Mouse (Mus musculus) lung, postnatal 4 days (tissue): ENCODE data around the gene Ttc28.

Source experiments
- DNase-seq, 2 experiments: peaks; one replicate each; pipeline ENCODE4 v3.0.0; 2021

The Ttc28 gene

GRCm38 (mm10) chr5:111104801-111105200, 225.2 kb downstream of the Ttc28 start:
- DNase-seq: no peak

- no peak for DNase-seq
Observed at GRCm38 (mm10) chr5:111111378-111111777, 231.8 kb downstream of the Ttc28 start.

GRCm38 (mm10) chr5:111113183-111113582, 233.6 kb downstream of the Ttc28 start:
- no peak for DNase-seq

DNA sequence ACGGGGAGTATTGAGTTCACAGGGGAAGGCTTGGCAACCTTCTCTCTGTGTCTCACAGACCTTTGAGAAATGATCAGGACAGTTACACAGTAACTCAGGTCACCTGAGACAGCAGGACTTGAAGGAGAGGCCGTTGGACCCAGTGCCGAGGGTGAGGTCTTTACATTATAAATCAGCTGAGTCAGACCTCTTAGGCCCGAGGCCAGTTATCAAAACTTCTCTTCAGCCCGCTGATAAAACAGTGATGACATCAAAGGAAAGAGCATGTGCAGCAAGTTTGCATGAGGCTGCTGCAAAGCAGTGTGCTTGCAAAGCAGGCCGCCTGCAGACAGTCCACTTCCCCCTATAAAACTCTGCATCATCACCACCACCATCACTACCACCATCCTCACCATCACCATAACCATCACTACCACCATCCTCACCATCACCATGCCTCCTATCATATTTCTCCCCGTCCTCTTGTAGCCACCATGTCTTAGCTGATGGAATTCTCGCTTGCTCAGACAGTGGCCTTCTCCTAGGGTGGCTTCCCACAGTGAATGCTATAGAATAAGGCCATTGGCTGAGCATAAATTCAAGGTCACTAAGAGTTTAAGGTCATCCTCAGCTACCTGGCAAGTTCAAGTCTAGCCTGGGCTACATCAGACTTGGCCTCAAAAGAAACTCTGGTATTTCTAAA, 234.2 kb downstream of the Ttc28 start:
- no peak for DNase-seq

DNA sequence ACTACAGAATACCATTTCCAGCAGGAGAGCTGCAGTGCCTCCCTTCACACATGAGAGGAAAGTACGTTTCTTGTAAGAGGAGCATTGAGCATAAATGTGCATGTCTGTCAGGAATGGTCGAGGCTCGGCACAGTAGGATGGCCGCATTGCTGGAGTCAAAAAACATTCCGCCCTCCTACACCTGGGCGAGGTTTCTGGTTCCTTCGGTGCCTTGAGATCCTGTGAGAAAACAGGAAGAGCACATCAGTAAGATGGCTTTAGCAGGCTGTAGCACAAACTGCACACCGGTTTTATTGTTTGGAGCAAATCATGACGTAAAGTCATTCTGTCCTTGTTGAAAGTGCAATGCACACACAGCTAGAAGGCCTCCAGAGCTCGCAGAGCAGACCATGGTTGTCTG, 235.0 kb downstream of the Ttc28 start:
- no peak for DNase-seq

DNA sequence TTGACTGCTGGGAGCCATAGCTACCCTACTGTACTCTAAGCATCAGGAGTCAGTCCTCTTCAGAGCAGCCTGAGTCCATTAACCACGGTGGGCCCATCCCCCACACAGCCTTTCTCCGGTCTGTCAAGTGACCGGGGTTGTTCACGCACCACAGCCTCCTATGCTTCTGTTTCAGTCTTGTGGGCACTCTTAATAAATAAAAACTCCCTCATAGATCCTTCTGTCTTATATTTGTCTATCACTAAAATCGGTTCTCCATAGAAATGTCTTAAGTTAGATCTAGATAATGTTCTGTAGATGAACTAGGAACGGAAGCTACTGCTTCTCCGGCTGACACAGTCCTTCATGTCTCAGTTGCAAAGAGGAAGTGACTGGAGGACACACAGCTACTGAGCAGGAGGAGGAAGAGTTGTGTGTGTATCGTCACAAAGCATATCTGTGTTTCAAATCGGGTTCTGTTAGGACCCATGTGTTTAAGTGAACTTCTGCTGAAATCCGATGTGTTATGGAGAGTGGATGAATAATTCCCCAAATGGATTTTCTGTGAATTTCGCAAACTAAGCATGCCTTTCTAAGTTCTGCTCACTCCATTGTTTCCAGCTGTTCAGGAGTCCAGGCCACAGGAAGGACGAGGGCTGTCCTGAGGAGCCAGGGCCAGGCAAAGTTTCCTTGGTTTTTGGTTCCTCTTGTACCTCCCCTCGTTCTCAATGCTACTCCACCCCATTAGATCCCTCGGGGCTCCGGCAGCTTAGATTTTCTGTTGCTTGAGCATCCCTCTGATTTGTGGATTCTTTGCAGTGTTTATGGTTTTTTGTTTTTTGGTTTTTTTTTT, 236.1 kb downstream of the Ttc28 start:
- DNase-seq: peak in 1 of 2 experiments; percentile 24

- no peak for DNase-seq
Observed at GRCm38 (mm10) chr5:111119805-111120204, 240.2 kb downstream of the Ttc28 start.

GRCm38 (mm10) chr5:111120298-111120697, 240.7 kb downstream of the Ttc28 start:
- no peak for DNase-seq

DNA sequence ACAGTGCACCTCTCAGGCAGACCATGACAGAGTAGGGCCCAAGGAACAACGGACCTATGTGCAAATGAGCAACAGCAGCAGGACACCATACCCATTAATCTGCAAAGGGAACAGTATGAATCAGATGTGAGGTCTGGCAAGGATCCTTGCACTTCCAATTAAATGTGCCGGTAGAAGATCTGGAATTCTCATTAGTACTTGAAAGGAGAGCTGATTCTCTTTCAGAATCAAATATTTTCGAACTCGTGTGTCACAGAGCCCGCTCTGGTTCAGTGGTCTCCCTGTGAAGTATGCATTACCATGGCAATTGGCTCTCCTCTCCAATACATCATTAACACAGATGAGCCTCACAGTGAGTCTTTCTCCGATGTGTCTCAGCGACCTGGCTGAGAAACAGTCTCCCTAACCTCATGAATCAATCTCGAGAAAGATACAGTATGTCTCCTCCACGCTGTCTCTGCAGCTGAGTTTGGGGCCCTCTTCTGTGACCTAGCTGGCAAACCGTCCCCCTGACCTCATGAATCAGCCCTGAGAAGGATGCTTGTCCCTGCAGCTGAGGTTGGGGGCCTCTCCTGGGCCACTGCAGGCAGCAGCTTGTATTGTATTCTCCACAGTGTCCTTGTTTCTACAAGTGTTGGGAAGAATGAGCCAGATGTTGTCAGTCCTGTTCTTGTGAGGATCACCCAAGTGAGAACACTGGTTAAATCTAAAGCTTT, 241.3 kb downstream of the Ttc28 start:
- no peak for DNase-seq

DNA sequence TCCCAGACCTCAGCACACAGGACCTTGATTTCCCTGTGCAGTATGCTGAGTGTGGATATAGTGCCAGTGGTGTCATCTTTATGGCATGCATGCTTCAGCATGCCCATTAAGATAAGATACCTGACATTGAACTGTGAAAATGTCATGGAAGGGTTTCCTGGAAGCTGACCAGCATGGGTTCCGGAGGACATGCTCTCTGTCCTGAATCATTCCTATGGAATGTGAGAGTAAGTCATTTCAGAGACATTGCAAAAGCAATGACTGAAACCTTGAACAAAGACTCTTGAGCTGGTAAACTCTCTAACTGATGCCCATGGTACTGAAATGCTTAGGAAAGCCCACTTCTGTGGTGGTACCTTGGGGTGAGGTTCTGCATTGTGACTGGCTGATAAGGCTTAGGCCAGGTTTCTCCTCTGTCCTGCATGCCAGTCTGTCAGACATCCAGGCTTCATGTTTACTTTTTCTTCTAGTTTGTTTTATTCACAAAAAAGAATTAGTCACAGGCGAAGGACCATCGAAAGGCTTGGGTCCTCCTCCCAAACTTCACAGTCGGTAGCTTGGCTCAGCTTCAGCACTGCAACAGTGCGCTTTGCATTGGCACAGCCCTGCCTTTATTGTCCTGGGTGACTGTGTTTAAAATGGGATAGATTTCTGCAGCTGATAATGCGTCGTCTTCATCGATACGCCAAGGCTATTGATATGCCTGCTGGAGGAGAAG, 242.9 kb downstream of the Ttc28 start:
- no peak for DNase-seq

DNA sequence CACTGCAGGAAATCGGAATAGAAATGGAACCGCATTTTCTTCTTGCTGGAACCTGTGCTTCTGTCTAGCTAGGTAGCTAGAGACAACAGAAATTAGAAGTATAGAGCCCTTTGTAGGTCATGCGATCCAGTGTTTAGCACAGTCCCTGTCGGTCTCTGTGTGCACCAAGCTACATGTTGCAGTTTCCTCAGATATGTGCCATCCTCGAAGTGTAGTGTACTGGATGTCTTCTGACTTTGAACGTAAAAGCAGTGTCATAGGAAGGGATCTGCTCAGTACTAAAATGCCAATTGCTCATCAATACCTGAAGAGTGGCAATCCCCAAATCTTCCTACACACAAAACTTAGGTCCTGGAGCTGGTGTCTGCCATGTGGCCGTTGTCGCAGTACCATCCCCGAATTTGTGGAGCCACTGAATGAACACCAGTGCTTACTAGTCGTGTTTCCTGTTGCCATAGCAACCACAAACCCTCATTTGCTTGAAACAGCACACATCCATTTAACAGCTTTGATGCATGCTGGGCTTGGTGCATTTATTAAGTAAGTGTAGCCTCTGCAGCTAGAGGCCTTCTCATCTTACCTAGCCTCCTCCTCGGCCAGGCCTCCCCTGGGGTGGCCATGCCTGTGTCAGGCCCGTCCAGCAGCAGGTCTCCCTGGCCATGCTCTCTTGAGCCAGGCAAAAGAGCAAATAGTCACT, 243.6 kb downstream of the Ttc28 start:
- DNase-seq: no peak

- no peak for DNase-seq
Observed at GRCm38 (mm10) chr5:111124620-111125200, 245.1 kb downstream of the Ttc28 start.

- DNase-seq: no peak
Observed at GRCm38 (mm10) chr5:111125746-111126145, 246.1 kb downstream of the Ttc28 start.

DNA sequence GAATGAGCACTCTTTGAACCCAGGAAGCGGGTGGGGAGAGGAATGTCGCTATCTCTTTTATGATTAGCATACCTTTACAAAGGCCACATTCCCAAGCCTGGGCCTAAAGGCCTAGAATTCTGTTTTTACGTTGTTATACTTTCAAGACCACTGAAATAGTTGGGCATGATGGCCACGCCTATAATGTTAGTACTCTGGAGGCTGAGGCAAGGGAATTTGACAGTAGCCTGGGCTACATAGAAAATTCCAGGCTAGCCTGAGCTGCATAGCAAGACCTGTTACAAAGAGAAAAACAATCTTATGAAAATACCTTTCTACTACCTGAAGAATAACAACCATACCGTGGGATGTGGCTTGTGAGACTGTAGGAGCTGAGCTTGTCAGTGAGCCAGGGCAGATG, 248.2 kb downstream of the Ttc28 start:
- no peak for DNase-seq

DNA sequence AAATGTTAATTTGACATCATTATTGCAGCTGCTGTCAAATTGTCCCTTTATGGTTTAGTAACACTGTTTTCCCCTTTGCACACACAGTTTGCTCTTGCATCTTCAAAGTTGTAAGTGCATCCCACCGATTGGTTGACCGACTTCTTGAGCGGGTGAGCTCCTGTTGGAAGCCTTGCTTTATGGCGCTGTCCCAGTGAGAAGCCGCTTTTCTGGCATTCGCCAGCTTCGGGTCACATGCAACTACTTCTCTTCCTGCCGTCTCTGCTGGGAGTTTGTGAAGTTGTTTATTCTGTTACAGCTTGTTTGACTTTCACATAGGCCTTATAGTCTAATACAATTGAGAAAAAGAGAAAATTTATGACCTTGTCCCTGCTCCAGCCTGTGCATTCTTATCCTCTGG, 250.5 kb downstream of the Ttc28 start:
- peak; percentile 13 to 60 for DNase-seq

DNA sequence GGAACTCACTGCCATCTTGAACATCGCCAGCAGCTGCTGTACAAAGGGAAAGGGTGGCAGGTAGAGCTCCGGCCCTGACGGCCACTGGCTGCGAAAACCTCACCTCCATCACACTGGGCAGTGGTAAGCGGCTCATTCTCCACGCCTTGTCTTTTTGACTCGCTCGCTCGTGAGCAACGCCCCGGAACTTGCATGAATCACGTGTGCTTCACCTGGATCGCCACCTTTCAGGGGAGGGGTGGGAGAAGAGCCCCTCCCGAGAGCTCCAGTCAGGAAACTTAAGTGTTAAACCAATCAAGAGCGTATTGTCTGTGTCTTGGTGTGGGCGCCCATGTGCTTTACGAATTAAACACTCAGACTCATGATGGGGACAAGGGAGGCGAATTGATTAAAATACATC, 252.0 kb downstream of the Ttc28 start:
- no peak for DNase-seq

GRCm38 (mm10) chr5:111133150-111133549, 253.5 kb downstream of the Ttc28 start:
- no peak for DNase-seq

DNA sequence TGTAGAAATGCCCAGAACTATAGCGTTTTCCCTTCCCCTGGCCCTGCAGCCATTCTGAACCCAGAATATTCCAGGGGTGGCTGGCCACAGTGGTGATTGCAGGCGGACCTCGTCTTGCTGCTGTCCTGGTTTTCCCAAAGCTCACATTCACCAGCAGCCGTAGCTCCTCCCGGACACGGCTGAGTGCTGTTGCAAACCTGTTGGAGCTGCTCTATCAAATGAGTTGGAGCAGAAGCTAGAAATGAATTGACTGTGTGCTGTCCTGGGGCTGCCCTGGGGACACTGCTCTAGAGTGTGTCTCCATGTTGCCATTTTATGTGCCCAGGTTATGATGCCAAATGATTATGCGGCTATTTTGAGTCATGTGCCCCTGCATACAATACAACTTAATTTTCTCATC, 254.2 kb downstream of the Ttc28 start:
- DNase-seq: no peak

DNA sequence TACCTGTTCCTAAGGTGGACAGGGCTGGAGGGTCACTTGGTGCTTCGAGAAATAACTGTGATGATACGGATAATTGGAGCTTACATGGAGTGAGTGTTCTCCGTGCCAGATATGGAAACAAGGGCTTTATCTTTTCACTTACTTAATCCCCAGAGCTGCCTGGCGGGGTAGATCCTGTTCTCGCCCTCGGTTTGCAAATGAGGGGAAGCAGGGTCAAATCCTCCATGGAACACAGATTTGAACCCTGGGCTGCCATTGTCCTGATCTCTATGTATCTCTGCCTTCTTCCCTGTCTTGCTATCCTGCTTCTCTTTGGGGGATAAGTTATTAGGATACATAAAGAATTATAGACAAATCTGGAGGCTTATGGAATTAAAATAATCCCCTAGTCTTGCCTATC, 257.7 kb downstream of the Ttc28 start:
- no peak for DNase-seq

GRCm38 (mm10) chr5:111137742-111138141, 258.1 kb downstream of the Ttc28 start:
- no peak for DNase-seq

GRCm38 (mm10) chr5:111138239-111138833, 258.7 kb downstream of the Ttc28 start:
- DNase-seq: no peak
